11 mouse cellular contexts compared by ENCODE assay signal in genomic region chr1:134516491-134517198, GRCm38 (mm10). TPM values are rescaled to one million over a fixed set of nuclear protein-coding genes. Genes with fewer than 3 reads are reported as not detected.
DNase-seq lines count a peak whose midpoint lies in the region; ATAC-seq and TF ChIP-seq lines count a peak whose summit lies in the region.
"Had no signal": no experiment of that assay in that cellular context is flagged by ENCODE, and none has a peak within 500 bp of the region (broad histone marks: within the 10 kb centered on the region; RNA-seq: fewer than 3 reads in every experiment).

No protein-coding gene starts in this region.

- H3K4me3 ChIP-seq in embryonic facial prominence, embryonic 13.5 days = no peak overlapping the region
- no peak overlapping the region for H3K4me3 ChIP-seq in kidney, embryonic 15.5 days (replicated peaks)
- H3K4me3 ChIP-seq in midbrain, postnatal 0 days (ENCODE audit: low read depth, low read length) = no peak overlapping the region

- peak; percentile 10 for DNase-seq in kidney, adult 11 months
- no peak for DNase-seq in kidney, adult 9 months
- DNase-seq in midbrain, postnatal 0 days (ENCODE audit: low spot score) = peak; percentile 44
- no peak for DNase-seq in left cerebral cortex, adult 18-20 months (ENCODE audit: low spot score in 2 of 2)
- DNase-seq in testis, postnatal 14 days (ENCODE audit: low spot score) = no peak
- DNase-seq in layer of hippocampus, postnatal 14 days (ENCODE audit: low spot score in 2 of 2) = no peak
- DNase-seq: cerebellum, adult 11-12 months had no signal

- peaks cover 38% of the 10 kb centered on the region for H3K4me1 ChIP-seq in embryonic facial prominence, embryonic 13.5 days
- H3K4me1 ChIP-seq in kidney, embryonic 15.5 days = peaks cover 47% of the 10 kb centered on the region
- no peaks in the 10 kb centered on the region for H3K4me1 ChIP-seq in midbrain, postnatal 0 days (ENCODE audit: insufficient read depth, low read length)

- H3K4me2 ChIP-seq in embryonic facial prominence, embryonic 13.5 days = no peak overlapping the region
- H3K4me2 ChIP-seq in kidney, embryonic 15.5 days = no peak overlapping the region
- H3K4me2 ChIP-seq in midbrain, postnatal 0 days (ENCODE audit: low read depth, low read length, poor library complexity, severe bottlenecking) = no peak overlapping the region

- H3K27me3 ChIP-seq in embryonic facial prominence, embryonic 13.5 days = peaks cover 35% of the 10 kb centered on the region
- H3K27me3 ChIP-seq in kidney, embryonic 15.5 days = peaks cover 11% of the 10 kb centered on the region
- H3K27me3 ChIP-seq in midbrain, postnatal 0 days (ENCODE audit: insufficient read depth, low read length) = no peaks in the 10 kb centered on the region; the same call in 1 of the 2 replicates

- no peak overlapping the region for H3K9ac ChIP-seq in embryonic facial prominence, embryonic 13.5 days
- no peak overlapping the region for H3K9ac ChIP-seq in kidney, embryonic 15.5 days
- H3K9ac ChIP-seq in midbrain, postnatal 0 days (replicated peaks; ENCODE audit: low read length, poor library complexity, severe bottlenecking) = no peak overlapping the region

- H3K27ac ChIP-seq in embryonic facial prominence, embryonic 13.5 days = peak overlapping the region; percentile 58
- H3K27ac ChIP-seq in kidney, embryonic 15.5 days = peak overlapping the region; percentile 84
- no peak overlapping the region; the same call in 1 of the 2 replicates for H3K27ac ChIP-seq in midbrain, postnatal 0 days (ENCODE audit: low read depth, low read length)

- H3K9me3 ChIP-seq in embryonic facial prominence, embryonic 13.5 days = no peaks in the 10 kb centered on the region
- H3K9me3 ChIP-seq in kidney, embryonic 15.5 days (replicated peaks) = no peaks in the 10 kb centered on the region
- no peaks in the 10 kb centered on the region for H3K9me3 ChIP-seq in midbrain, postnatal 0 days (ENCODE audit: low read length)

- 10% methylated on average over 4 of the region's 4 CpGs for WGBS in embryonic facial prominence, embryonic 13.5 days
- 17% methylated on average over 4 of the region's 4 CpGs for WGBS in kidney, embryonic 15.5 days
- WGBS in midbrain, postnatal 0 days = 17% methylated on average over 4 of the region's 4 CpGs

- no peak for TF ChIP-seq CTCF in midbrain, postnatal 0 days (IDR thresholded peaks at IDR 0.05)

- ATAC-seq in embryonic facial prominence, embryonic 13.5 days (ENCODE audit: insufficient number of reproducible peaks, insufficient read depth, low FRiP score, low TSS enrichment, low read depth) = peak; percentile 68
- ATAC-seq in kidney, embryonic 15.5 days (replicated peaks; ENCODE audit: low FRiP score) = peak; percentile 78
- no peak for ATAC-seq in midbrain, postnatal 0 days (ENCODE audit: low FRiP score)

- H3K36me3 ChIP-seq in embryonic facial prominence, embryonic 13.5 days = no peaks in the 10 kb centered on the region
- H3K36me3 ChIP-seq in kidney, embryonic 15.5 days = no peaks in the 10 kb centered on the region
- H3K36me3 ChIP-seq in midbrain, postnatal 0 days (ENCODE audit: insufficient read depth, low read length) = no peaks in the 10 kb centered on the region

RNA-seq across cellular contexts. Expression of gene Rabif, which starts 22.2 kb away (rescaled TPM):
- 41.1 and 41.6 TPM in 2 replicates for polyA plus RNA-seq in embryonic facial prominence, embryonic 13.5 days (2015; fragmentation: Nextera tagmentation; extraction: Ambion mirVana)
- 43.6 and 44.3 TPM in 2 replicates for polyA plus RNA-seq in kidney, embryonic 15.5 days (2015; fragmentation: Nextera tagmentation; extraction: Ambion mirVana)
- total RNA-seq in midbrain, postnatal 0 days (2014; rRNA removed) = 37.6 and 45.1 TPM in 2 replicates
- 79.0 and 79.5 TPM in 2 replicates for polyA plus RNA-seq in midbrain, postnatal 0 days (2015; fragmentation: Nextera tagmentation; extraction: Ambion mirVana)
- 10 to 100 TPM; 27.5 to 28.1 TPM for total RNA-seq in left cerebral cortex, adult 18-20 months (2021)
- 10 to 100 TPM; 26.7 to 27.8 TPM for total RNA-seq in layer of hippocampus, postnatal 14 days (2021)

RNA-seq across cellular contexts. Expression of gene Mgat4e, which starts 32.8 kb away (rescaled TPM):
- polyA plus RNA-seq in embryonic facial prominence, embryonic 13.5 days (2015; fragmentation: Nextera tagmentation; extraction: Ambion mirVana) = not detected in 2 replicates
- polyA plus RNA-seq in kidney, embryonic 15.5 days (2015; fragmentation: Nextera tagmentation; extraction: Ambion mirVana) = not detected in 2 replicates
- total RNA-seq in midbrain, postnatal 0 days (2014; rRNA removed) = not detected in 2 replicates
- not detected in 2 replicates for polyA plus RNA-seq in midbrain, postnatal 0 days (2015; fragmentation: Nextera tagmentation; extraction: Ambion mirVana)
- total RNA-seq in left cerebral cortex, adult 18-20 months (2021) = not detected
- under 1 TPM in 1 of 2 experiments, not detected in 1; 0.38 TPM for total RNA-seq in layer of hippocampus, postnatal 14 days (2021)
- polyA plus RNA-seq: large intestine, adult 2 months; neural tube, embryonic 14.5 days had no signal

RNA-seq across cellular contexts. Expression of gene Kdm5b, which starts 43.3 kb away (rescaled TPM):
- polyA plus RNA-seq in embryonic facial prominence, embryonic 13.5 days (2015; fragmentation: Nextera tagmentation; extraction: Ambion mirVana) = 88.9 and 93.9 TPM in 2 replicates
- 54.2 and 56.2 TPM in 2 replicates for polyA plus RNA-seq in kidney, embryonic 15.5 days (2015; fragmentation: Nextera tagmentation; extraction: Ambion mirVana)
- 65.9 and 69.9 TPM in 2 replicates for total RNA-seq in midbrain, postnatal 0 days (2014; rRNA removed)
- 37.3 and 43.7 TPM in 2 replicates for polyA plus RNA-seq in midbrain, postnatal 0 days (2015; fragmentation: Nextera tagmentation; extraction: Ambion mirVana)
- total RNA-seq in left cerebral cortex, adult 18-20 months (2021) = 10 to 100 TPM; 63.5 to 69.8 TPM
- total RNA-seq in layer of hippocampus, postnatal 14 days (2021) = 10 to 100 TPM; 69.7 to 74.6 TPM

Comparison
In these comparisons a context has a peak if more than half of its experiments do, and no peak if none do; other contexts are left out.
1. DNase-seq: peak in kidney, adult 11 months (single experiment) and midbrain, postnatal 0 days (single experiment); none in kidney, adult 9 months (single experiment), left cerebral cortex, adult 18-20 months (0 of 2), testis, postnatal 14 days (single experiment) and layer of hippocampus, postnatal 14 days (0 of 2).